Mouse (Mus musculus) mouse trophoblast stem cell (cell line): ENCODE results near the gene Cdip1.
"Not testable (repeated sequence)": the region's sequence is repeated elsewhere in the genome, so short reads cannot be mapped to it uniquely, and the experiment has no call there.

Experiments used
- in situ Hi-C, 2 experiments: fragments of 300-500 bp; cut with MseI, MboI; formaldehyde crosslinking; loops; 2 replicates in 1 of 2; 3 replicates in 1 of 2; pipeline ENCODE4 v1.15.1; 2025

Gene Cdip1

GRCm38 (mm10) chr16:4789810-4790559, at the start of gene Cdip1:
Gene Cdip1 (minus strand): TSS chr16:4790292.
- in situ Hi-C loops, result no loop called here

DNA sequence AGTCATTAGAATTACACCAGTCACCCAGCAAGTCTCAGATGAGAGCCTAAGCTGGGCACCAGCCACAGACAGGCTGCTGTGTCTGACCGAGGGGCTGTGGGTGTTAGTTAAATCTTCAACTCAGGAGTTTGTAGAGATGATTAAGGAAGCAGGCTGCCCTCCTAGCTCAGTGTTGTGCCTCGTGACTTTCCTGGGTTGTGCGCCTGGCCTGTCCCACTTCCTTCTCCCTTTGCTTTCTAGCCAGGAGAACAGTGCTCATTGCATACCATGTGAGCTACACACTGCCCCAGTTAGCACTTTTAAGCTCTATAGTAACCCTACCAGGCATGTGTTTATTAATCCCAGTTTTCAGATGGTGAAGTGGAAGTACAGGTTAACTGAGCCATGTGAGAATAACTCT, 49.5 kb upstream of the Cdip1 start:
- in situ Hi-C loops, result no loop called here

DNA sequence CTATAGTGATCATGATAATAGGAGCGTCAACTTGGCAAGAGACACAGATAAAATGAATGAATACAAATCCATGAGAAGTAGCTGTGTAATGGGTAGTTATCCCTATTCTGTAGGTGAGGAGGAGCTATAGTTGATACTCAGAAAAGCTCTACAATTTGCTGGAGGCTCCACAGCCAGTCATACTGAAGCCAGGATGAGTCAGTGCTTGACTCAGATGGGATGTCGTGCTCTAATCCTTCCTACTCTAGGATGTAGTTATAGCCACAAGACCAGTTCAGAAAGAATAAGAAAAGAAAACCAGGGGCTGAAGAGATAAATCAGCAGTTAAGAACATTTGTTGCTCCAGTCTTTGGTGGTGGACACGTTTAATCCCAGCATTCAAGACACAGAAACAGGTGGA, 47.5 kb upstream of the Cdip1 start:
- in situ Hi-C loops, result no loop called here

DNA sequence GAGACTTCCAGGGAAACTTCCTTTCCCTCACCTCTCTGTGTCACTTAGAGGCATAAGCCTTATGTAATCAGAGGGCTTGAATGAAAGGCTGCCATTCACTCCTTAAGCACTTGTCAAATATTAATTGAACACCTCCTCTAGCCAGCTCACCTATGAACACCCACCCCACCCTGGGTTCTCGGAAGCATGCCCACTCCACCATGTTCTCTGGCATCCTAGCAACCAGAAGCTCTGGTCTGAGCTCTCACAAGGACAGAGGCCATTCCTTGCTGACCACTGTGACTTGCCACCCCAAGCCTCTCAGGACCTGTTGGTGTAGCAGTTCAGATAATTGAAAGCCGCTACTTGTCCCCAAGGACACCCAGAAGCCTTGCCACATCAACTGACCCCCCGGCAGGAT, 45.1 kb upstream of the Cdip1 start, which contains the start of gene 4930562C15Rik:
Gene 4930562C15Rik, plus strand, starts transcription at position 226 of the 400 bp plus-strand sequence.
- in situ Hi-C loops, result no loop called here

DNA sequence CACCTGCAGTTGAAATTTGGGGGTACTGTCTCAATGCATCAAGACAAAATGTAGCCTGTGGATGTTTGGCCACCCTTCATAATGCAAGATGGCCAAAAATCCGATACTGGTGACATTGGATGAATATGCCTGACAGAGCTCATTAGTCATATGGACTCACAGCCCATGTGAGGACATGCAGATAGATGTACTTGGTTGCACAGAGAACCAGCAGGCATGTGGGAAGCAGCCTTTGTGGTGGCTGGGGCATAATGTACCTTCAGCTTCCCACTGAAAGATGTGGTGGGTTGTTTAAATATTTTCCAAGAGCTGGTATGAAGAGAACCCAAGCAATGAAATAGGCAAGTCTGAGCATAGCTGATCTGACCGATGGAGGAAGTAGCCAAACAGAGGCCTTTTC, 43.8 kb upstream of the Cdip1 start:
- in situ Hi-C loops, result no loop called here

DNA sequence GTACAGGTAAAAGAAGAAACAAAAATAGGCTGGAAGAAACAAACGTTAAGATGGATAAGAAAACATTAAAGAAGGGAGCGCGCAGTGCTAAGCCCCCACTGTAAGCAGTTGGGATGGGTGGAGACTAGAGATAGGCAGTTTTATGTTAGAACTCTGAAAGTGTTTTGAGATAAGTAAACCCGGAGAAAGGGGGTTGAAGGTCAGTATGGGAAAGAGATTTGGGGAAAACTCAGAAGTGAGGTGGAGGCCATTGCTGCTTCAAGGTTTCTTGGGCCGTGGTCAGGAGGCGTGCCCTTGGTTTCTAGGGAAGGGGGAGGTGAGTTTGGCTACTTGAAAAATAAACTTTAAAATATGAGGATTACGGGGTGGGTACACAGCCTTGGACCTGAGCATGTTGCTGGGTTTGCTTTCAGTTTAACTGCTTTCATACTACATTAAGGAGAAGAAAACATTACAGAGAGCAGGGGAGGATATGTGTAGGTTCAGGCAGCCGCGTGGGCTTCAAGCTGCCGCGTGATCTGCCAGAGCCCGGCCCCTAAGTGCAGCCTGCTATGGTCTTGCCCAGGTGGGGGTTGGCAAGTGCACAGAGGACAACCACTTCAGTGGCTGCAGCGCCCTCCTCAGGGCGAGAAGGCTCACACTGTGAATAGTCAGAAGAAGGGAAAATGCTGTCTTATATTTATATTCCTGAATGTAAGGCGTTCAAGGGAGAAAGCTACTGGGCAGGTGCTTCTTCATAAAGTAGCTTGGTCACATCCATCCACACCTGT, 41.7 kb upstream of the Cdip1 start:
- in situ Hi-C loops, result no loop called here

GRCm38 (mm10) chr16:4829271-4829900, 39.3 kb upstream of the Cdip1 start:
- in situ Hi-C loops, result no loop called here

DNA sequence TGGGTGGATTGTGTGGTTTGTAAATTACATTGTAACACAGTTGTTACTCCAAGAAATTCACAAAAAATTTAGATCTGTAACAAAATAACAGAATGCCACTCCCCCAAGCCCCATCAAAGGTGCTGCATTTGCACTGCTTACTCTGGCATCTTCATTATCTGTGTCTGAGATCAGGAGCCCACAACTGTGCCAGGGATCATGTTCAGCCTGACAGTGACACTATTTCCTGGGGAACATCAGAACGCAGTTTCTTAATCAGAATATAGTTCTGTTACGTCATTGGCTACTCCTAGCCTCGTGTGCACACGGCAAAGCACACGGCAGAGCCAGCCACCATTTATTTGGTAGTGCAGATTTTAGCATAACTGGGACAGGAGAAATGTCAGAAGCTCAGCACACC, 37.5 kb upstream of the Cdip1 start:
- in situ Hi-C loops, result no loop called here

- in situ Hi-C loops, result not testable (repeated sequence)
Measured at GRCm38 (mm10) chr16:4824466-4824865, 34.4 kb upstream of the Cdip1 start.

GRCm38 (mm10) chr16:4818349-4818748, 28.3 kb upstream of the Cdip1 start:
- in situ Hi-C loops, result no loop called here

DNA sequence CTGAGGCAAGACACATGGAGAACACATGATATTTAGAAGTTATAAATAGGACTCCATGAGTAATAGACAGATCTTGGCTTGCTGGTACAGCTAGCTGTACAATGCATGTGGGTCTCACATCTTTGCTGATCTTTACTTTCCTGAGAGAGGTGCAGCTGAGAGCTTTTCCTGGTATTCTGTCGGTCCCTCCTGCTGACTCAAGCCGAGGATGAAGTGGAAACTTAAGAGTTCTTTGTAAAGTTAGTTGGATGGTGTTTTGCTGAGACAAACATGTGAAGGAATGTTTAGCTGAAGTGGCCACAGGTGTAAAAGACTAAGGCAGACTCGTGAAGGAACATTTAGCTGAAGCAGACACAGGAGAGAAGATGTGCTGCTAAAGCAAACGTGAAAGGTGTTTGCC, 6.5 kb upstream of the Cdip1 start:
- in situ Hi-C loops, result no loop called here

DNA sequence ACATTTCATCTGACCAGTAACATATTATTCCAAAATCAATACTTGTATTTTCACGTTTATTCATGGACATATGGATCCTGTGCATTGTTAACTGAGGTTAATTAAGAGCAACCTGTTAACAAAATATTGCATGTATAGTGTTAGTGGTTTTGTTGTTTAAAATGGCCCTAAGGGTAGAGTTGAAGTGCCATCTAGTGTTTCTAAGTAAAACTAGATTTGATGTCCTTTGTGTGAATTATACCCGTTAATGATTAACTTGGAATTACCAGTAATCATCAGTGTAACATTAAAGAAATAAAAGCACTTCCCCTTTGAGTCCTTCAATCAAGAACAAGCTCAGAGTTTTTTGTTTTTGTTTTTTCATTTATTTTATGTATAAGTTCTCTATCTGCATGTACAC, 1.2 kb upstream of the Cdip1 start:
- in situ Hi-C loops, result no loop called here

DNA sequence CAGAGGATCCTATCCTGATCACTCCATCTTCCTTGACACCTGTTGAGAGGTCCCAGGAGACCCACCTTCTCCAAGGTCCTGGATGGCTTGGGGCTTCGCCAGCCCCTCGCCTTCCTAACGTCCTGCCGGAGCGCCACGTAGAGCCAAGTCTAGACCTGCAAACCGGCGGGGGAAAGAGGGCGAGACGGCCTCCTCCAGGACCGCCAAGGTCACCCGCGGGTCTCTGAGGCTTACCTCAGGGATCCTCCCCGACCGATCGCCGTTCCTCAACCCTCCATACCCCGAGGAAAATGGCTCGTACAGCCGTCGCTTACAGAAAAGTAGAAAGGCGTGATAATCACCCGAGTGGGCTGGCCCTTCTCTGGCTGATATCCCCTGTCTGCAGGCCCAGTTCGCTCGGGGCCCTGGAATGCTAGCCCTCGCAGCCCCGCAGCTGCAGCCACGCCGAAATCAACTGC, 752 bp downstream of the Cdip1 start:
- in situ Hi-C loops, result no loop called here

- in situ Hi-C loops, result no loop called here
Measured at GRCm38 (mm10) chr16:4788176-4788575, 1.9 kb downstream of the Cdip1 start.

- in situ Hi-C loops, result no loop called here
Measured at GRCm38 (mm10) chr16:4785706-4786105, 4.4 kb downstream of the Cdip1 start.

DNA sequence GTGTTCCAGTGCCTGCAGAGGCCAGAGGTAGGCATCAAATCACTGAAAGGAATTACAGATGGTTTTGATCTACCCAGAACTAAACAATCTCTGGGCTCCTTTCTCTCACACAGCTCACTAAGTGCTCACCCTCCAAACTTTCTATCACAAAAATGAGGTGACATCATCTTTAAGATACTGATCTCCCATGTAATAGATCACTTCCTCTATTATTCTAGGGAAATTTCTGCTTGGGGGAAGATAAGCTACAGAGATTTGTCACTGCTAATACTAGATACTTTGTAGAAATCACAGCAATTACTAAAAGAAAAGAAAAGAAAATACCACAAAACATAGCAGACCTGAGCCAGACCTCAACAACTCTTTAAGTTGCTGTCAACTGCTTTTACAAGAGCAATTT, 7.6 kb downstream of the Cdip1 start:
- in situ Hi-C loops, result no loop called here

GRCm38 (mm10) chr16:4781524-4782196, 8.4 kb downstream of the Cdip1 start:
- in situ Hi-C loops, result no loop called here

DNA sequence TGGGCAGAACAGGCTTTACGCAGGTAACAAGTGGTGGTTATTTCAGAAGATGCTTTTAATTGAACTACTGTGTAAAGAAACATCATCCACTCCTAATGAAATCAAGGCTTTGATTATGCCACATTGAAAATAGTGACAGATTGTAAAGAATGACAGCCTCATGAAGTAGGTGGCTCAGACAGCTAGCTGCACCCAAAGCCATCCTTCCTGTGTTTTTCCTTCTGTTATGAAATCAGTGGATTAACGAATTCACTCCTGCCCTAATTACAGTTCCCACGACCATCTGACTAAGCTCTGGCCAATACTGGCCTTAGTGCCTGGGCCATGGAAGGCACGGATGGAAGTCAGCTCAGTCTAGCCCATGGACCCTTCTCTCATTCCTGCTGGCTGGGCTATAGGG, 11.2 kb downstream of the Cdip1 start:
- in situ Hi-C loops, result no loop called here

- in situ Hi-C loops, result no loop called here
Measured at GRCm38 (mm10) chr16:4777905-4778609, 12.0 kb downstream of the Cdip1 start.

GRCm38 (mm10) chr16:4777171-4777904, 12.8 kb downstream of the Cdip1 start:
- in situ Hi-C loops, result no loop called here
